Mouse (Mus musculus) right cerebral cortex, adult 18-20 months (tissue): Measurements from ENCODE around the gene Glod4.
"Not testable (repeated sequence)": the region's sequence is repeated elsewhere in the genome, so short reads cannot be mapped to it uniquely, and the experiment has no call there.

Source experiments
- DNase-seq: peaks from one replicate; pipeline ENCODE4 v3.0.0; 2022; ENCODE audit warnings: mixed read lengths

Glod4 gene

GRCm38 (mm10) chr11:76256129-76256528 is 12.6 kb upstream of the Glod4 start:
- no peak for DNase-seq

- no peak for DNase-seq
Measured at GRCm38 (mm10) chr11:76255431-76256001, 12.0 kb upstream of the Glod4 start.

- DNase-seq, result no peak
Measured at GRCm38 (mm10) chr11:76253918-76254264, 10.4 kb upstream of the Glod4 start.

- DNase-seq, result peak; percentile 78
Measured at GRCm38 (mm10) chr11:76253145-76253917, 9.8 kb upstream of the Glod4 start.

GRCm38 (mm10) chr11:76252036-76252435 is 8.5 kb upstream of the Glod4 start:
- no peak for DNase-seq

- DNase-seq, result no peak
Measured at GRCm38 (mm10) chr11:76247239-76247638, 3.7 kb upstream of the Glod4 start.

- DNase-seq, result no peak
Measured at GRCm38 (mm10) chr11:76246439-76246838, 2.9 kb upstream of the Glod4 start.

- DNase-seq, result no peak
Measured at GRCm38 (mm10) chr11:76243811-76244546, 454 bp upstream of the Glod4 start.

- DNase-seq, result no peak
Measured at GRCm38 (mm10) chr11:76239750-76240149, 3.8 kb downstream of the Glod4 start.

GRCm38 (mm10) chr11:76236136-76236535 is 7.4 kb downstream of the Glod4 start:
- DNase-seq, result no peak

GRCm38 (mm10) chr11:76225051-76225450 is 18.5 kb downstream of the Glod4 start:
- no peak for DNase-seq

GRCm38 (mm10) chr11:76224631-76225030 is 18.9 kb downstream of the Glod4 start:
- DNase-seq, result no peak

- DNase-seq, result peak; percentile 98
Measured at GRCm38 (mm10) chr11:76217390-76217800, 26.1 kb downstream of the Glod4 start, which contains the start of the genes Dbil5 and Gemin4. Gene Dbil5 (plus strand): TSS chr11:76217608. Gene Gemin4 (minus strand): TSS chr11:76217664.

- DNase-seq, result no peak
Measured at GRCm38 (mm10) chr11:76216681-76217389, 26.7 kb downstream of the Glod4 start.

- DNase-seq, result no peak
Measured at GRCm38 (mm10) chr11:76216049-76216540, 27.4 kb downstream of the Glod4 start.

- DNase-seq, result no peak
Measured at GRCm38 (mm10) chr11:76215011-76215410, 28.5 kb downstream of the Glod4 start.

- DNase-seq, result no peak
Measured at GRCm38 (mm10) chr11:76213841-76214240, 29.7 kb downstream of the Glod4 start.

GRCm38 (mm10) chr11:76211595-76211994 is 31.9 kb downstream of the Glod4 start:
- DNase-seq, result not testable (repeated sequence)

- DNase-seq, result no peak
Measured at GRCm38 (mm10) chr11:76210228-76210985, 33.1 kb downstream of the Glod4 start.

GRCm38 (mm10) chr11:76206793-76207192 is 36.7 kb downstream of the Glod4 start:
- DNase-seq, result no peak

GRCm38 (mm10) chr11:76201761-76202674 is 41.5 kb downstream of the Glod4 start:
- DNase-seq, result peak; percentile 89
